Mouse (Mus musculus) neural tube, embryonic 11.5 days (tissue): Measurements from ENCODE around the gene Celf1. TPM values are rescaled to one million over a fixed set of nuclear protein-coding genes. Genes with fewer than 3 reads are reported as not detected.

ENCODE experiments used
- ATAC-seq: fragments of 200-750 bp; cut with Nextera tagmentation; 2 replicates; pipeline ENCODE4 v1.8.0; 2017; ENCODE audit warnings: moderate number of reproducible peaks, mild to moderate bottlenecking, moderate TSS enrichment, moderate library complexity; ENCODE audit not compliant: insufficient read depth, low FRiP score, low TSS enrichment
- DNase-seq: peaks from one replicate; pipeline ENCODE4 v3.0.0-alpha.2; 2015; ENCODE audit warnings: low spot score
- H3K27ac ChIP-seq: fragments of 300-500 bp; sonication (generic); 2 replicates; pipeline ENCODE4 v1.5.1; 2014; ENCODE audit warnings: low read depth, mild to moderate bottlenecking, low read length
- H3K27me3 ChIP-seq: fragments of 300-500 bp; sonication (generic); 2 replicates; pipeline ENCODE4 v1.6.1; 2014; ENCODE audit warnings: mild to moderate bottlenecking, low read length, mixed read lengths; ENCODE audit not compliant: control insufficient read depth, insufficient read depth
- H3K36me3 ChIP-seq: fragments of 300-500 bp; sonication (generic); 2 replicates; pipeline ENCODE4 v1.6.1; 2014; ENCODE audit warnings: mild to moderate bottlenecking, low read length, moderate library complexity, mixed read lengths; ENCODE audit not compliant: control insufficient read depth, insufficient read depth
- H3K4me1 ChIP-seq: fragments of 300-500 bp; sonication (generic); 2 replicates; pipeline ENCODE4 v1.6.1; 2014; ENCODE audit warnings: low read length, mixed read lengths; ENCODE audit not compliant: control insufficient read depth, insufficient read depth
- H3K4me2 ChIP-seq: fragments of 300-500 bp; sonication (generic); 2 replicates; pipeline ENCODE4 v1.6.1; 2014; ENCODE audit warnings: low read depth, mild to moderate bottlenecking, moderate library complexity
- H3K4me3 ChIP-seq: fragments of 300-500 bp; sonication (generic); 2 replicates; pipeline ENCODE4 v1.5.1; 2014; ENCODE audit warnings: low read depth, low read length
- H3K9ac ChIP-seq: fragments of 300-500 bp; sonication (generic); 2 replicates; pipeline ENCODE4 v1.6.1; 2014; ENCODE audit warnings: mild to moderate bottlenecking, low read length
- H3K9me3 ChIP-seq: fragments of 300-500 bp; sonication (generic); 2 replicates; pipeline ENCODE4 v1.6.1; 2016; ENCODE audit warnings: low read length; ENCODE audit not compliant: control insufficient read depth
- WGBS: fragments of 180-500 bp; shearing (Covaris S2); extraction: QIAGEN DNeasy Blood & Tissue Kit; methylation state at CpG from one replicate; pipeline ENCODE4 v1.1.7; 2014; 5-methylcytosine and 5-hydroxymethylcytosine counted together
- polyA plus RNA-seq: library from polyadenylated mRNA; unstranded; fragments of >200 nt; fragmentation: Nextera tagmentation; extraction: Ambion mirVana; gene quantifications from 2 replicates; pipeline ENCODE4 v1.2.1, GENCODE M21; 2014

Celf1 gene
- polyA plus RNA-seq, 1 experiment from 2014 or later: 109 TPM

- Histone ChIP-seq H3K27me3 (no peaks in the 10 kb centered on the region), H3K4me1 (no peaks in the 10 kb centered on the region; the same call in 1 of the 2 replicates), H3K9me3 (no peaks in the 10 kb centered on the region), H3K27ac (no peak overlapping the region), H3K36me3 (no peaks in the 10 kb centered on the region), H3K4me2 (no peak overlapping the region), H3K4me3 (no peak overlapping the region), H3K9ac (no peak overlapping the region)
- 47% methylated on average over 1 of the region's 1 CpGs for WGBS
- DNase-seq: peak; percentile 12
- no peak for ATAC-seq
Measured at GRCm38 (mm10) chr2:90956053-90956452, 15.9 kb downstream of the Celf1 start.

GRCm38 (mm10) chr2:90958856-90959255 lies 18.7 kb downstream of the Celf1 start:
- DNase-seq: no peak
- WGBS: 94% methylated on average over 3 of the region's 3 CpGs
- H3K4me1 ChIP-seq: no peaks in the 10 kb centered on the region; the same call in 1 of the 2 replicates

GRCm38 (mm10) chr2:90960012-90960411 lies 19.8 kb downstream of the Celf1 start:
- Histone ChIP-seq H3K4me1 (no peaks in the 10 kb centered on the region; the same call in 1 of the 2 replicates), H3K9ac (no peak overlapping the region), H3K9me3 (no peaks in the 10 kb centered on the region), H3K4me3 (no peak overlapping the region), H3K36me3 (no peaks in the 10 kb centered on the region), H3K27me3 (no peaks in the 10 kb centered on the region), H3K27ac (no peak overlapping the region), H3K4me2 (no peak overlapping the region)
- no peak for ATAC-seq
- WGBS: 100% methylated on average over 2 of the region's 2 CpGs
- no peak for DNase-seq

More at GRCm38 (mm10) chr2:90958856-90959255, 18.7 kb downstream of the Celf1 start:
- H3K4me2 ChIP-seq: no peak overlapping the region
- H3K36me3 ChIP-seq: no peaks in the 10 kb centered on the region
- H3K4me3 ChIP-seq: no peak overlapping the region
- H3K27me3 ChIP-seq: no peaks in the 10 kb centered on the region
- no peak for ATAC-seq
- no peak overlapping the region for H3K27ac ChIP-seq
- no peaks in the 10 kb centered on the region for H3K9me3 ChIP-seq
- no peak overlapping the region for H3K9ac ChIP-seq

GRCm38 (mm10) chr2:90963304-90963703 lies 23.1 kb downstream of the Celf1 start:
- no peak for DNase-seq
- no peaks in the 10 kb centered on the region for H3K36me3 ChIP-seq
- H3K9me3 ChIP-seq: no peaks in the 10 kb centered on the region

GRCm38 (mm10) chr2:90964811-90965465 lies 24.8 kb downstream of the Celf1 start:
- DNase-seq (no peak), ATAC-seq (no peak)
- Histone ChIP-seq H3K4me3 (no peak overlapping the region), H3K27ac (no peak overlapping the region), H3K4me1 (no peaks in the 10 kb centered on the region), H3K4me2 (no peak overlapping the region), H3K9me3 (no peaks in the 10 kb centered on the region), H3K9ac (no peak overlapping the region), H3K27me3 (no peaks in the 10 kb centered on the region), H3K36me3 (no peaks in the 10 kb centered on the region)
- WGBS: 84% methylated on average over 7 of the region's 7 CpGs

More at GRCm38 (mm10) chr2:90963304-90963703, 23.1 kb downstream of the Celf1 start:
- Histone ChIP-seq H3K4me3 (no peak overlapping the region), H3K4me2 (no peak overlapping the region), H3K27me3 (no peaks in the 10 kb centered on the region), H3K4me1 (no peaks in the 10 kb centered on the region), H3K9ac (no peak overlapping the region), H3K27ac (no peak overlapping the region)
- 97% methylated on average over 1 of the region's 1 CpGs for WGBS
- no peak for ATAC-seq

GRCm38 (mm10) chr2:90965466-90966080 lies 25.4 kb downstream of the Celf1 start:
- Histone ChIP-seq H3K4me1 (no peaks in the 10 kb centered on the region), H3K9me3 (no peaks in the 10 kb centered on the region), H3K27ac (no peak overlapping the region), H3K9ac (no peak overlapping the region), H3K4me3 (no peak overlapping the region), H3K27me3 (no peaks in the 10 kb centered on the region), H3K4me2 (no peak overlapping the region), H3K36me3 (no peaks in the 10 kb centered on the region)
- 89% methylated on average over 2 of the region's 2 CpGs for WGBS
- DNase-seq (no peak), ATAC-seq (no peak)

GRCm38 (mm10) chr2:90970606-90971005 lies 30.4 kb downstream of the Celf1 start:
- Histone ChIP-seq H3K4me3 (no peak overlapping the region), H3K9ac (no peak overlapping the region), H3K4me2 (no peak overlapping the region), H3K9me3 (no peaks in the 10 kb centered on the region), H3K27me3 (no peaks in the 10 kb centered on the region), H3K36me3 (no peaks in the 10 kb centered on the region), H3K27ac (no peak overlapping the region), H3K4me1 (no peaks in the 10 kb centered on the region)
- ATAC-seq (no peak), DNase-seq (no peak)

DNA sequence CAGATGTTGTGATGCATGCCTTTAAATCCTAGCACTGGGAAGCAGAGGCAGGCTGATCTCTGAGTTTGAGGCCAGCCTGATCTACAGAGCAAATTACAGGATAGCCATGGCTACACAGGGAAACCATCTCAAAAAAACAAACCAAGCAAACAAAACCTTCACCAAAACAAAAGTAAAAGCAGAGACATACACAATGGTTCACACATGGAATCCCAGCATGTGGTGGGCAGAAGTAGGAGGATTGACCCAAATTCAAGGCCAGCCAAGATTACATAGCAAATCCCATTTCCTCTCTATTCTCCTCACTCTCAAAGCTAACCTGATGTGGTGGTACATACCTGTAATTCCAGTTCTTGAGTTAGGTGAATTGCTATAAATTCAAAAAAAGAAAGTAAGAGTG lies 33.9 kb downstream of the Celf1 start:
- DNase-seq: no peak
- ATAC-seq: no peak
- Histone ChIP-seq H3K27me3 (no peaks in the 10 kb centered on the region), H3K9me3 (no peaks in the 10 kb centered on the region), H3K9ac (no peak overlapping the region), H3K36me3 (no peaks in the 10 kb centered on the region), H3K4me1 (no peaks in the 10 kb centered on the region), H3K4me3 (no peak overlapping the region), H3K4me2 (no peak overlapping the region), H3K27ac (no peak overlapping the region)

DNA sequence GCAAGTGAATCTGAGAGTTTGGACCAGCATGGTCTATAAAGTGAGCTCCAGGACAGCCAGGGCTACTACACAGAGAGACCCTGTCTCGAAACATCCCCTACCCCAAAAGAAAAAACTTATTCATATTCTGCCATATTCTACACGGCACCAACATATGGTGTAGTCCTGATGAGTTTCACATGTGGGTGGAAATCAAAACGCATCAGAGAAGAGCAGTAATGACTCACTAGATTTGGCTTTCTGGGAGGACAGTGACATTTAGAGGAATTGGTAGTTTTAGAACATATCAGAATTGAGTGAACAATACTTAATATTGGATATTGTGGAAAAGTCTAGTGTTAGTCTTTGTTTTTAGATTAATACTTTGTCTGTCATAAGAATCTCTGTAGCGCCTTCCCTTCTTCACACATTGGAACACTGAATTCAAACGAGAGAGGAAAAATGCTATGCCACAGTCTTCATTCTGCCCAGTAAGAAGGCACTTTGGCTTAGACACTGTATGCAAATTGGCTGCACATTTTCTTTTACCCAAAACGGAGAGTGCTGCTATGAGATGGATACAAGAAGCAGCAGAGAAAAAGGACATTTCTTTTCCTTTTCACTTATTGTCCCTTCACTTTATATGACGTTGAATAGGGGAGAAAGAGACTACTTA lies 35.1 kb downstream of the Celf1 start:
- Histone ChIP-seq H3K36me3 (no peaks in the 10 kb centered on the region), H3K4me3 (no peak overlapping the region), H3K27ac (no peak overlapping the region), H3K27me3 (no peaks in the 10 kb centered on the region), H3K4me1 (no peaks in the 10 kb centered on the region), H3K9ac (no peak overlapping the region), H3K4me2 (no peak overlapping the region), H3K9me3 (no peaks in the 10 kb centered on the region)
- WGBS: 84% methylated on average over 7 of the region's 7 CpGs
- DNase-seq (no peak), ATAC-seq (no peak)
